Mouse (Mus musculus) embryonic fibroblast, embryonic 13.5 days (primary cell): ENCODE data around the gene Gdpgp1. TPM values are rescaled to one million over a fixed set of nuclear protein-coding genes. Genes with fewer than 3 reads are reported as not detected.

Experiments
- H3K27ac ChIP-seq: 2 replicates; pipeline ENCODE4 v1.5.1; 2012; ENCODE audit warnings: low read length, control low read depth, inconsistent platforms; ENCODE audit not compliant: insufficient read depth
- H3K4me1 ChIP-seq: 2 replicates; pipeline ENCODE4 v1.6.1; 2011; ENCODE audit warnings: low read length; ENCODE audit not compliant: control insufficient read depth, insufficient read depth
- H3K4me3 ChIP-seq: 2 replicates; pipeline ENCODE4 v1.5.1; 2011; ENCODE audit warnings: mild to moderate bottlenecking, control low read depth, low read length; ENCODE audit not compliant: insufficient read depth
- CTCF ChIP-seq: IDR thresholded peaks from 2 replicates; pipeline ENCODE4 v1.5.1; 2011; ENCODE audit warnings: mild to moderate bottlenecking, control low read depth, low read length, moderate library complexity, borderline replicate concordance; ENCODE audit not compliant: insufficient read depth
- POLR2A ChIP-seq: IDR thresholded peaks from 2 replicates; pipeline ENCODE4 v1.6.1; 2011; ENCODE audit warnings: low read depth, mild to moderate bottlenecking, control low read depth, low read length, moderate library complexity
- polyA plus RNA-seq: library from polyadenylated mRNA; stranded (reverse); fragments of >200 nt; gene quantifications from 2 replicates; pipeline ENCODE4 v1.2.4, GENCODE M21; 2011; ENCODE audit warnings: low read depth; ENCODE audit not compliant: missing spikeins, insufficient read length

Gdpgp1 gene
- polyA plus RNA-seq, 1 experiment = 1.8 TPM

DNA sequence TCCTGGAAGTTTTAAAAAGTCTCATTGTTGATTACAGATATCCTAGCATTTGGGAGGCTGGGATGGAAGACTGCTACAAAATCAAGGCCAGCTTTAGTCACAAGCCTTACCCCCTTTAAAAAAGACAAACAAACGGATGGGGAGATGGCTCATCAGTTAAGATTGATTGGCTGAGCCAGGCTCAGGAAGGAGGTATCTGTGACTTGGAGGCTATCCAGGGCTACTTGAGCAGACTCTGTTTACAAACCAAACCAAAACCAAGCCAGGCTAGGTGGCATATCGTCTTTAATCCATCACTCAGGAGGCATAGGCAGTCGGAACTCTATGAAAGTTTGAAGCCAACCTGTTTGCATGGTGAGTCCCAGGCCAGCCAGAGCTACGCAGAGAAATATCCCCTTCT lies 9.0 kb downstream of the Gdpgp1 start:
- Histone ChIP-seq H3K4me3 (no peak overlapping the region), H3K4me1 (no peaks in the 10 kb centered on the region), H3K27ac (no peak overlapping the region)
- TF ChIP-seq POLR2A = no peak
- TF ChIP-seq CTCF = no peak

DNA sequence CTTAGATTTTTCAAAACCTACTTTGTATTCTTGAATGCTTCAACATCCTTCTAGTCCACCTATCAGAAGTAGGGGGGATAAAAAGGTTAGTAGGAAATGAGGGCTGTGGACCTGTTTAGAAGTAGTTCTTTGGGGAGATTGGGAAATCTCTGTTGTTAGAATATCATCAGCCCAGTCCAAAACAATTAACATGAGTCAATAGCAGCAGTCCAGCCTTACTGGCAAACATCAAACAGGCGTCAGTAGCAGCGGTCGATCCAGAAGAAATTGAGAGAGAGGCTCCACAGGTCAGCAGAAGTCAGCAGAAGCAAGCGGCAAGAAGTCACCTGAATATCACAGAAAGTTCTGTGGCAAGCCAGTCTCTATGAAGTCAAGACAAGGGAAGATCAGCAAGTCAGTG lies 12.2 kb downstream of the Gdpgp1 start:
- Histone ChIP-seq H3K4me3 (no peak overlapping the region), H3K4me1 (no peaks in the 10 kb centered on the region)
- TF ChIP-seq CTCF (no peak), POLR2A (no peak)

DNA sequence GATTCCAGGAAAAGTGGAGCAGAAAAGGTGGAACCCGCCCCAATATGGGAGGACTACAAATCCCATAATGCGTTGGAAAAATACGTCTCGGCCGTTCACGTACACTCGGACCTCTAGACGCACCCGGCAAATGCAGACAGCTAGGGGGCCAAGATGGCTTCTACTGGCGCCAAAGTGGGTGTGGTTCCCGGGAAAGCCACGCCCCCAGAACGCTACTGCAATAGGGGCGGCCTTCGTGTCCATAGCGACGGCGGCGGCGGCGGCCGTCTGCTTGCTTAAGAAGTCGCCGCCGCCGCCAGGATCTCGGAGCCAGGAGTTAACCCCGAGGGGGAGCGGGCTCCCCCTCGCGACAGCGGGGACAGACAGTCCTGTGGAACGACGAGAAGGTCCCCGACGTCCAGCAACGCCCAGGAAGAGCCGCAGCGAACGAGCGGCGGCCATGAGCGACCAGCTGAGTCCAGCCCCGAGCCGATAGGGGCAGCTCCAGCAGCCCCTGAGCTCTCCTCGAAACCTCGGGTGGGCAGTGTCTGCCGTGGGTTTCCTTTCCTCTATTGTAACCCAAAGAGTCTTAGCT lies 13.6 kb downstream of the Gdpgp1 start, which contains the start of gene Ttll13:
Ttll13 (plus strand) TSS at position 229 of the 574 bp plus-strand sequence.
- H3K4me1 ChIP-seq = no peaks in the 10 kb centered on the region
- peak within 1 kb of the TSS; percentile 35 for H3K4me3 ChIP-seq
- TF ChIP-seq POLR2A (0 out of 2 replicates have a peak, but pooled peaks have one; percentile 43), CTCF (no peak)
- no peak within 1 kb of the TSS for H3K27ac ChIP-seq

More for the DNA sequence above, 12.2 kb downstream of the Gdpgp1 start:
- no peak overlapping the region for H3K27ac ChIP-seq

DNA sequence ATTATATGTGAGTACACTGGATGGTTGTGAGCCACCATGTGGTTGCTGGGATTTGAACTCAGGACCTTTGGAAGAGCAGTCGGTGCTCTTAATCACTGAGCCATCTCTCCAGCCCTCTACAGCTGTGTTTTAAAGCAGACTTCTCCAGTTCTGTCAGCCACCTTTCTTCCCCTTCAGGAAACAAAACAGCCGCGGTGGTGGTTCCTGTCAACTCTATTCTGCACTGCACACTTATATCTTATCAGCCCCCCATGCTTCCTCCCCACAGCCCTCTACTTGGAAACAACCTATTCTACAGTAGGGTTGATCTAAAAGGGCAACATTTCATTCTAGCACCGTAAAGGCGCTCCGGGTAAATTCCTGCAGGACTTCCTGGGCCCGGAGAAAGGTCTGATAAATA lies 14.2 kb downstream of the Gdpgp1 start:
- Histone ChIP-seq H3K4me1 (no peaks in the 10 kb centered on the region), H3K27ac (no peak overlapping the region), H3K4me3 (no peak overlapping the region)
- no peak for TF ChIP-seq POLR2A
- TF ChIP-seq CTCF = no peak

DNA sequence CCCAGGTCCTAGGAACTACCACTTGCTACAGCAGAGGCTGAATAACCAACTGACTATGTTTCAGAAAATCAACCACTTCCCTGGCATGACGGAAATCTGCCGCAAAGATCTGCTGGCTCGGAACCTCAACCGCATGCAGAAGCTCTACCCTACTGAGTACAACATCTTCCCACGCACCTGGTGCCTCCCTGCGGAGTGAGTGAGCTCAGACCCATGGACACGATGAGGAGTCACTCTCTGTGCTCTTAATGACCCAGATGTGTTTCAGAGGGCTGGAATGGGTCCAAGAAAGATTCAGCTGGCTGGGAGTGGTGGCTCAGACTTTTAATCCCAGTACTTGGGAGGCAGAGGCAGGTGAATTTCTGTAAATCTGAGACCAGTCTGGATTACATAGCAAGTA lies 19.8 kb downstream of the Gdpgp1 start:
- Histone ChIP-seq H3K4me3 (no peak overlapping the region), H3K27ac (no peak overlapping the region), H3K4me1 (no peaks in the 10 kb centered on the region)
- no peak for TF ChIP-seq CTCF
- no peak for TF ChIP-seq POLR2A

DNA sequence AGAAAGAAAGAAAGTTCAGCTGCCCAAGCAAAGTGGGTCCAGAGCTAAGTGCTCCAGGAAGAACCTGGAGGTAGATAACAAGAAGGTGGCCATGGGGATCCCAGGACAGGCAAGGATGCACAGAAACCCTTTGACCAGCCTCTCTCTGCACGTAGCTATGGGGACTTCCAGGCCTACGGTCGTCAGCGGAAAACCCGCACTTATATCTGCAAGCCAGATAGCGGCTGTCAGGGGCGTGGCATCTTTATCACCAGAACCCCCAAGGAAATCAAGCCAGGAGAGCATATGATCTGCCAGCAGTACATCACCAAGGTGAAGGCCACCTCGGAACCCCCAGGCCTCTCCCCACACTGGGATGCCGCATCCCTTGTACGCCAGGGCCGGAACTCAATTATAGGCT lies 20.2 kb downstream of the Gdpgp1 start:
- Histone ChIP-seq H3K4me3 (no peak overlapping the region), H3K27ac (no peak overlapping the region), H3K4me1 (no peaks in the 10 kb centered on the region)
- TF ChIP-seq CTCF (no peak), POLR2A (no peak)

DNA sequence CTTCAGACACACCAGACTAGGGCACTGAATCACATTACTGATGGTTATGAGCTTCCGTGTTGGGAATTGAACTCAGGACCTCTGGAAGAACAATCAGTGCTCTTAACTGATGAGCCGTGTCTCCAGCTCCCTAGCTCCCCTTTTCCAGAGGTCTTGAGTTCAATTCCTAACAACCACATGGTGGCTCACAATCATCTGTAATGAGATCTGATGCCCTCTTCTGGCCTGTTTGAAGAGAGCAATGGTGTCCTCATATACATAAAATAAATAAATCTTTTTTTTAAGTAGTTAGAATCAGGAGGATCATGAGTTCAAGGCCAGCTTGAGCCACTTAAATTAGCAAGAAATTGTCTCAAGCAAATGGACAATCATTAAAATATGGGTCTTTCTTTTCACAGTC lies 23.3 kb downstream of the Gdpgp1 start:
- Histone ChIP-seq H3K27ac (no peak overlapping the region), H3K4me1 (no peaks in the 10 kb centered on the region), H3K4me3 (no peak overlapping the region)
- TF ChIP-seq CTCF (no peak), POLR2A (no peak)

DNA sequence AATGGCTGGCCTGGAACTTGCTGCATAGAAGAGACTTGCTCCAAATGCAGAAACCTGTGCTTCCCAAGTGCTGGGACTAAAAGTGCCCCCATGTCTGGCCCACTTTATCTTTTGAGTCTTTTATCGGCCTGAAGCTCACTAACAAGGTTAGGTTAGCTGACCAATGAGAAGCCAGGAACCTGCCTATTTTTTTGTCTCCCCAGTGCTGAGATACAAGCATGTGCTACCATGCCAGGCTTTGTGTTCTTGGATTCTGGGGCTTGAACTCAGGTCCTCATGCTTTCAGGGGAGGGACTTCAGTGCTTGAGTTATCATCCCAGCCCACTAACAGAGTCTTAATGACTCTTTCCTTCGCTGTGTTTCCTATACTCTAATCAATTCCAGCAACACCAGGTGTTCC lies 25.0 kb downstream of the Gdpgp1 start:
- Histone ChIP-seq H3K27ac (no peak overlapping the region), H3K4me1 (no peaks in the 10 kb centered on the region; the same call in 1 of the 2 replicates), H3K4me3 (no peak overlapping the region)
- TF ChIP-seq POLR2A (no peak), CTCF (no peak)

DNA sequence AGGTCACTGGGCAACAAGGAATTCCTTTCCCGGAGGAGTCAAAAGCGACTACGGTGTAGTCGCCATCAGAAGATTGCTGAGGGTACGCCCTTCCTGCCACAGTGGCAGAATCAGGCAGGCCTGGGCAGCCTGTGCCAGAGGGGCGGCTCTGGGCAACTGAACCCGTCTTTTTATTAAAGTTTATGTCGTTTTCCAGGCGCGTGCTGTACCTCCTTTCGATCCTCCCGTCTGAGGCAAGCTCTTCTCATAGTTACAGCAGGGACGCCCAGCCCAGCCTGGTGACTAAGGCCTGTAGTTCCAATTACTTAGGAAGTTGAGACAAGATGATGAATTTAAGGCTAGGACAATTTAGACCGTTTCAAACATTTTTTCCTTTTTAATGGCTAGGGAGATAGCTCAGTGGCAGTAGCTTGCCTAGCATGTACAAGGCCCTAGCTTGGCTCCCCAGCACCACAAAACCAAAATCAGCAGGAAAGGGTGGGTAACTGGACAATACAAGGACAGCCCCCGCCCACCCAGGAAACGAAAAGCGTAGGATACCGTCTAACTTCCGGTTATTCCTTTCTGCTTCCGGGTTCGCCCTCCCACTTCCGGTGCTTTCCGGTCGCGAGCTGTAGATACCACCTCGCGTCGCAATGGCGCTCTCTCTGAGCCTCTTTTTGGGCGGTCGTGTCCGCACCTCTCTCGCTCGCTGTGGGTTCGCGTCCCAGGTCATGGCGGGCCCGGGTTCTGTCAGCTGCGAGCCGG lies 28.1 kb downstream of the Gdpgp1 start, which contains the start of gene Ngrn:
Ngrn (plus strand) TSS at position 591 of the 747 bp plus-strand sequence.
- Histone ChIP-seq H3K4me3 (peak within 1 kb of the TSS; percentile 83), H3K27ac (0 out of 2 replicates have a peak within 1 kb of the TSS, but pooled peaks have one; percentile 9), H3K4me1 (no peaks in the 10 kb centered on the region; the same call in 1 of the 2 replicates)
- TF ChIP-seq POLR2A (peak; percentile 84), CTCF (no peak)
